Mouse (Mus musculus) urinary bladder, postnatal 10 days (tissue): ENCODE data around the gene Qpctl.

Experiments used
- DNase-seq: peaks from one replicate; pipeline ENCODE4 v3.0.0; 2022; ENCODE audit warnings: low spot score

The Qpctl gene

GRCm38 (mm10) chr7:19148875-19149541, at the start of gene Qpctl:
TSS of gene Qpctl (minus strand) at chr7:19149291.
- peak; percentile 90 for DNase-seq

DNA sequence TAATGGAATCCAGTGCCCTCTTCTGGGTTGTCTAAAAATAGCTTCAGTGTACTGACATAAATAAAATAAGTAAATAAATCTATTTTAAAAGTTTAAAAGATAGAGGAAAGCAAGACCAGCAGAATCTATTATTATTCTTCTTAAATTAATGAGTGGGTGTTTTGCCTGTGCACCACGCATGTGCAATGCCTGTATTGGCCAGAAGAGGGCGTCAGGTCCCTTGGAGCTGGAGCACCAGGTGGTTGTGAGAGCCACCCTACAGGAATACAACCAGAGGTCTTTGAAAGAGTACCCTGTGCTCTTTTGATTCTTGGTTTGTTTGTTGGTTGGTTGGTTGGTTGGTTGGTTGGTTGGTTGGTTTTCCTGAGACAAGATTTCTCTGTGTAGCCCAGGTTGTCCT, 48.9 kb upstream of the Qpctl start:
- DNase-seq, result no peak

GRCm38 (mm10) chr7:19196676-19197075, 47.6 kb upstream of the Qpctl start:
- no peak for DNase-seq

GRCm38 (mm10) chr7:19194676-19195075, 45.6 kb upstream of the Qpctl start:
- DNase-seq, result no peak

- no peak for DNase-seq
Observed at GRCm38 (mm10) chr7:19184758-19185157, 35.7 kb upstream of the Qpctl start.

GRCm38 (mm10) chr7:19184250-19184649, 35.2 kb upstream of the Qpctl start:
- no peak for DNase-seq

GRCm38 (mm10) chr7:19180862-19181429, 31.9 kb upstream of the Qpctl start:
- no peak for DNase-seq

GRCm38 (mm10) chr7:19179936-19180335, 30.8 kb upstream of the Qpctl start:
- no peak for DNase-seq

DNA sequence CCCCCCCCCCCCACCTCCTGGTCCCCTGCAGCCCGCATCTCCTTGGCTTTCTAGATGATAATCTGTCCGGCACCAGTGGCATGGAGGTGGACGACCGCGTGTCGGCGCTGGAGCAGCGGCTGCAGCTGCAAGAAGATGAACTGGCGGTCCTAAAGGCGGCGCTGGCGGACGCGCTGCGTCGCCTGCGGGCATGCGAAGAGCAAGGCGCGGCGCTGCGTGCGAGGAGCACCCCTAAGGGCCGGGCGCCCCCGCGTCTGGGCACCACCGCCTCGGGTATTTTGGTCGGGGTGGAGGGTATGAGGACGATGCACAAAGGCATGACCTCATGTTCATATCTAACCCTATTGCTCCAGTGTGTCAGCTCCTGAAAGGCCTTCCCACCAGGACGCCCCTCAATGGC, 30.1 kb upstream of the Qpctl start:
- DNase-seq, result no peak

- no peak for DNase-seq
Observed at GRCm38 (mm10) chr7:19178443-19179092, 29.5 kb upstream of the Qpctl start.

DNA sequence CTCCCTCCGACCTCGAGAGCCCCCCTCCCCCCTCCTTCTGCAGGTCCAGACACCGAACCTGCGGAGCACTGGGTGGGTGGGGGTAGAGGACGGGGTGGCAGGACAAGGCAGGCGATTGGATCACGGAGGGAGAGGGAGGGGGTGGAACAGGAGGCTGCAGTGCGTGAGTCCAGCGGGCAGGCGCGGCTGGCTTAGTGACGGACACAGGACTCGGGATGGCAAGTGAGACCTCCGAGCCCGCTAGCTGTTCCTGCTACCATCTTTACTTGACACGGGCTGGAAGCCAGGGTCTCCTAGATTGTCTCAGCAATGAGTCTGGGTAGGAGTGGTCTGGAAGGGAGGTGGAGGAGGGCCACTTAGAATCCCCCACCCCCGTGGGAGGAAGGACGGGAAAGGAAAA, 28.9 kb upstream of the Qpctl start:
- no peak for DNase-seq

GRCm38 (mm10) chr7:19177216-19177615, 28.1 kb upstream of the Qpctl start:
- no peak for DNase-seq

- DNase-seq, result no peak
Observed at GRCm38 (mm10) chr7:19176516-19176947, 27.4 kb upstream of the Qpctl start.

DNA sequence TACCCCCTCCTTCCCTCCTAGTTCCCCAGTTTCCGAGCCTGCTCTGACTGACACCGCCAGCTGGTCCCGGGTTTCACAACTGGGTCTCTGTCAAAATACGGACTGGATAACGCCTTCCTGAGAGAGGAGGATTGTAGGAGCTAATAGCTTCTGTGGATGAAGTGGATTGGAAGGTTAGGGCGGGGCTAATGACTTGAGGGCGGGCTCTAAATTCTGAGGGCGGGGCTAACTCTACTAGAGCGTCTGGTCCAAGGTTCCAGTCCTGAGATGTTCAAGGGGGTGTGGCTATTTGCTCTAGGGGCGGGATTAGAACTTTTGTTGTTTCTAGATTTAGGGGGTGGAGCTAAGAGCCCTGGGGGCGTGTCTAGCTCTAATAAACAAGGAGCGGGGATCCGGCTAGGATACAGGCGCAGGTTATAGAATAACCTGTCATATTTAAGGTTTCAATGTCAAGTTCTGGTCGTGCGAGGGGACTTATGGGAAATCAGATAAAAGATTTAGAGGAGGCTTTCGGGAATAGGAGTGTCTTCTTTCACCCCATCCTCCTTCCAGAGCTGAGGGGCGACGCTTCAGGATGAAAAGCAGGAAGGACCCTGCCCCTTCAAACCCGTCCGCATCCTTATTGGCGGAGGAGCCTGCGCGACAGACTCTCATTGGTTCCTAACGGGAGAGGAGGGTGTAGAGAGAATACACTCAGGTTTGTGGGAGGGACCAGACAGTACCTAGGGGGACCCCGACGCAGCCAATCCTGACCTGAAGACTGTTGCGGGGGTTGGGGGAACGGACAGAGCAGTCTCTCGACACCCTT, 26.8 kb upstream of the Qpctl start, which contains the start of gene Eml2:
Gene Eml2 (plus strand): TSS at position 714 of the 808 bp plus-strand sequence.
- no peak for DNase-seq

DNA sequence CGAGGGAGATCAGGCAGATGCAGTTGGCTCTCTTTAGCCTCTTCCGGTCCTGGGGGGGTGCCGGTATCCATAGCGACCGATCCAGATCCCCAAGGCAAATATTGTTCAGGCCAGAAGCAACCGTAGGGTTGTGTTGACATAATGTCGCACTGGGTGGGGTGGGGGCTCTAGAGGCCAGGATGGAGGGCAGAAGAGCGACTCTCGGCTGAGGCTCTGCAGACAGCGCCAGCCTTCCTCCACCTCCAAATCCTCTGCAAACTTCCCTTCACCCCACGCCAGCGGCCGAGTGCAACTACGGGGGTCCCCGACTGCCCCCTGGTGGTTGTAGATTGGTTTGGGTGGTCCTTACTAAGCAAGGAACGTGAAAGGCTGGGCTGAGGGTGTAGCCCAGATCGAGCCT, 23.8 kb upstream of the Qpctl start:
- peak; percentile 64 for DNase-seq

- no peak for DNase-seq
Observed at GRCm38 (mm10) chr7:19171831-19172230, 22.7 kb upstream of the Qpctl start.

DNA sequence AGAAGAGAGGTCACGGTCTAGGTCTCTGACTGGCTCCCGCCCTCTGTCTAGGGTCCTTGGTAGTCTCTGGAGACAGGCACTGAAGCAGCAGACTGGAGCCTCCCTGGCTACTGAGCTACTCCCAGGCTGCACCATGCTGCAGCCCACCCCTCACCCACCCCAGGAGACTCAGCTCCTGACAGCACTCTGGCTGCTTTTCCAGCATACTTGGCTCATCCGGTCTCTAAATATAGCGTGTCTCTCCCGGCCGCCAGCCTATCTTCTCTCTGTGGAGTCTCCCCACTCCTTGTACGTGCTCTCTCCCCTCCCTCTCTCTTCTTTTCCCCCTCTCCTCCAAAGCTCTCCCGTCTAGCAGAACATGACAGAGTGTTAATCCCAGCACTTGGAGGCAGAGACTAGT, 21.1 kb upstream of the Qpctl start:
- no peak for DNase-seq

- no peak for DNase-seq
Observed at GRCm38 (mm10) chr7:19169506-19169905, 20.4 kb upstream of the Qpctl start.

- no peak for DNase-seq
Observed at GRCm38 (mm10) chr7:19166990-19167389, 17.9 kb upstream of the Qpctl start.

- no peak for DNase-seq
Observed at GRCm38 (mm10) chr7:19165656-19166423, 16.7 kb upstream of the Qpctl start, which contains the start of gene Gipr. TSS of gene Gipr (minus strand) at chr7:19166127.

GRCm38 (mm10) chr7:19164978-19165377, 15.9 kb upstream of the Qpctl start:
- no peak for DNase-seq

DNA sequence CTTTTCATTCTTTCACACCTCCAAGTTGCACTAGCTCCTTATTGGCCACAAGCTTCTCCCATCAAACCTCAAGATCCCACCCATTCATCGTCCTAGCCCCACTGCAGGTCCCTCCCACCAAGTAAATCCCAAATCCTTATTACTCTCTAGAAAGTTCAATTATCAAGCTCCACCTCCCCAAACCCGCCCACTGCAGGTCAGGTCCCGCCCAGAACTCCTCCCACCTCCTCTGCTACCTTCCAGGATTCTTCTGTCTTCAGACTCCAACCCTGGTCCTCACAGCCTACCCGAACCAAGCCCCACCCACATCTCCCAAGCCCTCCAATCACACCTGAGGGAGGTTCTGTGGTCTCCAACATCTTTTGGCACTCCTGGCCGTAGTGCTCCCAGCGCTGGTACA, 15.1 kb upstream of the Qpctl start:
- DNase-seq, result no peak
